ENCODE assay signal across 10 mouse cellular contexts in genomic region chr11:119670690-119671666, GRCm38 (mm10).
DNase-seq lines count a peak whose midpoint lies in the region; ATAC-seq and TF ChIP-seq lines count a peak whose summit lies in the region.
"Had no signal": no experiment of that assay in that cellular context is flagged by ENCODE, and none has a peak within 500 bp of the region (broad histone marks: within the 10 kb centered on the region; RNA-seq: fewer than 3 reads in every experiment).

No protein-coding gene starts in this region.

- peak; percentile 92 for ATAC-seq in liver, embryonic 15.5 days (ENCODE audit: insufficient read depth)

- H3K27me3 ChIP-seq in liver, embryonic 15.5 days, result no peaks in the 10 kb centered on the region
- H3K27me3 ChIP-seq: limb, embryonic 15.5 days had no signal

- 0 out of 2 replicates have a peak, but pooled peaks cover 5% of the 10 kb centered on the region for H3K36me3 ChIP-seq in liver, embryonic 15.5 days (replicated peaks)

- peak overlapping the region; percentile 67 for H3K4me2 ChIP-seq in liver, embryonic 15.5 days
- H3K4me2 ChIP-seq: limb, embryonic 15.5 days had no signal

- H3K9ac ChIP-seq in liver, embryonic 15.5 days, result peak overlapping the region; percentile 41; the same call in 1 of the 2 replicates
- H3K9ac ChIP-seq: limb, embryonic 15.5 days had no signal

- no peak for TF ChIP-seq CTCF in lung, adult 2 months (IDR thresholded peaks at IDR 0.05; ENCODE audit: insufficient read depth, low read length)
- TF ChIP-seq CTCF in bone marrow, adult 2 months (IDR thresholded peaks at IDR 0.05; ENCODE audit: control insufficient read depth, insufficient read depth, low read length), result no peak

- no peak for TF ChIP-seq POLR2A in lung, adult 2 months (IDR thresholded peaks at IDR 0.05; ENCODE audit: borderline replicate concordance, extremely low read depth, low read depth, low read length)
- no peak for TF ChIP-seq POLR2A in bone marrow, adult 2 months (IDR thresholded peaks at IDR 0.05; ENCODE audit: borderline replicate concordance, control insufficient read depth, low read depth, low read length)

- H3K27ac ChIP-seq in bone marrow, adult 2 months (ENCODE audit: control insufficient read depth, insufficient read depth, low read depth, low read length, poor library complexity), result no peak overlapping the region; the same call in 1 of the 2 replicates
- H3K27ac ChIP-seq in liver, embryonic 15.5 days (replicated peaks), result peak overlapping the region; percentile 86
- H3K27ac ChIP-seq: limb, embryonic 15.5 days had no signal

- H3K4me1 ChIP-seq in lung, adult 2 months (ENCODE audit: control insufficient read depth, insufficient read depth, low read length), result peaks cover 5% of the 10 kb centered on the region; the same call in 1 of the 2 replicates
- H3K4me1 ChIP-seq in bone marrow, adult 2 months (ENCODE audit: control insufficient read depth, insufficient read depth, low read length), result peaks cover 2% of the 10 kb centered on the region
- H3K4me1 ChIP-seq in liver, embryonic 15.5 days (replicated peaks), result peaks cover 57% of the 10 kb centered on the region

- peak; percentile 35 for DNase-seq in lung, postnatal 36 days
- DNase-seq in lung, adult 2 months, result no peak
- DNase-seq in thymus, postnatal 0 days (ENCODE audit: low spot score), result peak; percentile 74
- DNase-seq in right cerebral cortex, adult 18-20 months, result no peak
- DNase-seq in cerebellum, adult 8-10 months, result no peak
- DNase-seq in ovary, postnatal 36 days (ENCODE audit: low spot score), result no peak
- DNase-seq: kidney, adult 11 months had no signal

- 61% methylated on average over 11 of the region's 11 CpGs for WGBS in lung, adult 2 months
- 23% methylated on average over 11 of the region's 11 CpGs for WGBS in bone marrow, adult 2 months
- 11% methylated on average over 11 of the region's 11 CpGs for WGBS in liver, embryonic 15.5 days (ENCODE audit: insufficient replicate concordance)

- no peak overlapping the region for H3K4me3 ChIP-seq in lung, adult 2 months (replicated peaks; ENCODE audit: extremely low read depth, low read depth, low read length)
- peak overlapping the region; percentile 22 for H3K4me3 ChIP-seq in bone marrow, adult 2 months (replicated peaks; ENCODE audit: control insufficient read depth, low read depth, low read length)
- peak overlapping the region; percentile 56 for H3K4me3 ChIP-seq in liver, embryonic 15.5 days (replicated peaks)
- H3K4me3 ChIP-seq: limb, embryonic 15.5 days had no signal

- no peaks in the 10 kb centered on the region for H3K9me3 ChIP-seq in liver, embryonic 15.5 days (replicated peaks)
- H3K9me3 ChIP-seq: limb, embryonic 15.5 days had no signal

Comparison
In these comparisons a context has a peak if more than half of its experiments do, and no peak if none do; other contexts are left out.
1. DNase-seq: peak in lung, postnatal 36 days (single experiment) and thymus, postnatal 0 days (single experiment); none in lung, adult 2 months (single experiment), right cerebral cortex, adult 18-20 months (single experiment), cerebellum, adult 8-10 months (single experiment) and ovary, postnatal 36 days (single experiment).